Mouse (Mus musculus): ENCODE measurements at regions not wholly inside any gene's neighbourhood (a gene's known extent, or its start where the extent isn't known, plus 50 kb on each side); places are given as distances from the start of the nearest gene placed in this dataset.
A peak's percentile ranks its signal among the peaks of the same experiment; 100 is the strongest.

- no peak for TF ChIP-seq CTCF (IDR thresholded peaks at IDR 0.05)
- no peak overlapping the region for H3K27ac ChIP-seq
- H3K4me3 ChIP-seq = no peak overlapping the region
- DNase-seq = no peak
- intact Hi-C loops (cut with DNase I) = no loop called here
These were observed 191.1 kb upstream of the Habp2 start for GRCm38 (mm10) chr19:56095873-56096272.

GRCm38 (mm10) chr19:56099725-56100124 lies 187.2 kb upstream of the Habp2 start:
- no peak overlapping the region for H3K4me3 ChIP-seq
- TF ChIP-seq CTCF (IDR thresholded peaks at IDR 0.05) = no peak
- no peak for DNase-seq
- intact Hi-C loops (cut with DNase I) = no loop called here
- H3K27ac ChIP-seq = no peak overlapping the region

- no peak for TF ChIP-seq CTCF (IDR thresholded peaks at IDR 0.05)
- H3K4me3 ChIP-seq = no peak overlapping the region
- H3K27ac ChIP-seq = no peak overlapping the region
- DNase-seq = no peak
- intact Hi-C loops (cut with DNase I) = no loop called here
These were observed 186.6 kb upstream of the Habp2 start for GRCm38 (mm10) chr19:56100131-56100872.

- no peak for DNase-seq
- Histone ChIP-seq H3K4me3 (no peak overlapping the region), H3K27ac (no peak overlapping the region)
- TF ChIP-seq CTCF (IDR thresholded peaks at IDR 0.05) = no peak
- intact Hi-C loops (cut with DNase I) = no loop called here
These were observed 184.4 kb upstream of the Habp2 start for GRCm38 (mm10) chr19:56102454-56103080.

GRCm38 (mm10) chr19:56105073-56105451 lies 181.9 kb upstream of the Habp2 start:
- Histone ChIP-seq H3K27ac (no peak overlapping the region), H3K4me3 (no peak overlapping the region)
- TF ChIP-seq CTCF (IDR thresholded peaks at IDR 0.05) = no peak
- intact Hi-C loops (cut with DNase I) = no loop called here
- no peak for DNase-seq

GRCm38 (mm10) chr19:56105452-56106091 lies 181.4 kb upstream of the Habp2 start:
- TF ChIP-seq CTCF (IDR thresholded peaks at IDR 0.05) = no peak
- Histone ChIP-seq H3K27ac (no peak overlapping the region), H3K4me3 (no peak overlapping the region)
- intact Hi-C loops (cut with DNase I) = no loop called here
- DNase-seq = no peak

- no peak for DNase-seq
- intact Hi-C loops (cut with DNase I) = no loop called here
- H3K4me3 ChIP-seq = no peak overlapping the region
- no peak for TF ChIP-seq CTCF (IDR thresholded peaks at IDR 0.05)
- H3K27ac ChIP-seq = no peak overlapping the region
These were observed 178.1 kb upstream of the Habp2 start for GRCm38 (mm10) chr19:56108796-56109195.

GRCm38 (mm10) chr19:56115552-56116284 lies 171.2 kb upstream of the Habp2 start:
- Histone ChIP-seq H3K4me3 (peak overlapping the region; percentile 2; the same call in 1 of the 2 replicates), H3K27ac (0 out of 2 replicates have a peak overlapping the region, but pooled peaks have one; percentile 8)
- TF ChIP-seq CTCF (IDR thresholded peaks at IDR 0.05) = no peak
- intact Hi-C loops (cut with DNase I) = no loop called here
- DNase-seq = peak; percentile 45

GRCm38 (mm10) chr19:56116285-56116680 lies 170.7 kb upstream of the Habp2 start:
- TF ChIP-seq CTCF (IDR thresholded peaks at IDR 0.05) = no peak
- peak overlapping the region; percentile 2; the same call in 1 of the 2 replicates for H3K4me3 ChIP-seq
- intact Hi-C loops (cut with DNase I) = no loop called here
- no peak overlapping the region for H3K27ac ChIP-seq
- no peak for DNase-seq

GRCm38 (mm10) chr19:56120723-56121122 lies 166.2 kb upstream of the Habp2 start:
- no peak overlapping the region for H3K4me3 ChIP-seq
- no peak for TF ChIP-seq CTCF (IDR thresholded peaks at IDR 0.05)
- intact Hi-C loops (cut with DNase I) = no loop called here
- H3K27ac ChIP-seq = no peak overlapping the region
- no peak for DNase-seq

GRCm38 (mm10) chr19:56122186-56122585 lies 164.8 kb upstream of the Habp2 start:
- no peak overlapping the region for H3K27ac ChIP-seq
- H3K4me3 ChIP-seq = no peak overlapping the region
- intact Hi-C loops (cut with DNase I) = no loop called here
- TF ChIP-seq CTCF (IDR thresholded peaks at IDR 0.05) = no peak
- no peak for DNase-seq

GRCm38 (mm10) chr19:56131556-56131955 lies 155.4 kb upstream of the Habp2 start:
- no peak for DNase-seq
- intact Hi-C loops (cut with DNase I) = loop anchor here (5.0 kb wide), 4 partner anchors 234 to 794 kb away; no protein-coding TSS in a partner anchor

More at GRCm38 (mm10) chr19:56131556-56131955, 155.4 kb upstream of the Habp2 start:
- H3K4me3 ChIP-seq = no peak overlapping the region
- no peak for TF ChIP-seq CTCF (IDR thresholded peaks at IDR 0.05)
- no peak overlapping the region for H3K27ac ChIP-seq
